In the genomic region with DNA sequence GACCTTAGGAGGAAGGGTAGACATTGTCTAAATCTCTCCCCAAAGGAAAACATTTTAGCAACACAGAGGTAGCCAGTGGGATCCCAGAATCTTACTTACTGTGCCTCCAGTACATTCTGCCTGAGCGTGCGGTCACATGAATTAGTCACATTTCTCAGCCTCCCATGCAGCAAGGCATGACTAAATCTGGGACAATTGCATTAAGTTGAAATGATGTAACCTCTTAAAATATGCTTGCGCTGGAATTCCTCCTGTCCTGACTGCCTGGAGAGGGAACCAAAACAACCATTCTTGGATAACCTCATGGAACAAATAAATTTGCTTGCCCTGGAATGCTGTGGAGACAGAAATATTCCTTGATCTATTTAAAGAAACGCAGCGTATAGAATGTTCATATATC, we compare ENCODE assay signal across 18 mouse cellular contexts. TPM values are rescaled to one million over a fixed set of nuclear protein-coding genes. Genes with fewer than 3 reads are reported as not detected.
DNase-seq lines count a peak whose midpoint lies in the region; ATAC-seq and TF ChIP-seq lines count a peak whose summit lies in the region.
"Had no signal": no experiment of that assay in that cellular context is flagged by ENCODE, and none has a peak within 500 bp of the region (broad histone marks: within the 10 kb centered on the region; RNA-seq: fewer than 3 reads in every experiment).

No protein-coding gene starts in this region.

- TF ChIP-seq POLR2A in myocyte (IDR thresholded peaks at IDR 0.05; ENCODE audit: insufficient read length, low read depth) = no peak

- no peak overlapping the region for H3K27ac ChIP-seq in embryonic facial prominence, embryonic 14.5 days (replicated peaks; ENCODE audit: low read depth, low read length)
- no peak overlapping the region for H3K27ac ChIP-seq in embryonic facial prominence, embryonic 10.5 days (replicated peaks)
- H3K27ac ChIP-seq in hindbrain, embryonic 13.5 days = no peak overlapping the region
- H3K27ac ChIP-seq: hindbrain, embryonic 12.5 days; intestine, embryonic 15.5 days; limb, embryonic 12.5 days; liver, embryonic 15.5 days; neural tube, embryonic 12.5 days had no signal

- H3K4me2 ChIP-seq in embryonic facial prominence, embryonic 14.5 days (ENCODE audit: low read depth, low read length) = no peak overlapping the region
- peak overlapping the region; percentile 35 for H3K4me2 ChIP-seq in myocyte (ENCODE audit: low read depth)
- no peak overlapping the region for H3K4me2 ChIP-seq in hindbrain, embryonic 13.5 days
- H3K4me2 ChIP-seq: hindbrain, embryonic 12.5 days; intestine, embryonic 15.5 days; limb, embryonic 12.5 days; liver, embryonic 15.5 days; neural tube, embryonic 12.5 days had no signal

- H3K27me3 ChIP-seq in embryonic facial prominence, embryonic 14.5 days (replicated peaks; ENCODE audit: control insufficient read depth, insufficient read depth, low read length) = no peaks in the 10 kb centered on the region
- no peaks in the 10 kb centered on the region for H3K27me3 ChIP-seq in embryonic facial prominence, embryonic 10.5 days (replicated peaks; ENCODE audit: low read depth, poor library complexity, severe bottlenecking)
- H3K27me3 ChIP-seq in myocyte (ENCODE audit: control insufficient read depth, insufficient read depth, insufficient read length) = no peaks in the 10 kb centered on the region
- no peaks in the 10 kb centered on the region for H3K27me3 ChIP-seq in hindbrain, embryonic 13.5 days
- H3K27me3 ChIP-seq: hindbrain, embryonic 12.5 days; intestine, embryonic 15.5 days; limb, embryonic 12.5 days; liver, embryonic 15.5 days; neural tube, embryonic 12.5 days had no signal

- H3K4me1 ChIP-seq in embryonic facial prominence, embryonic 14.5 days (ENCODE audit: control insufficient read depth, insufficient read depth, low read length) = no peaks in the 10 kb centered on the region
- no peaks in the 10 kb centered on the region for H3K4me1 ChIP-seq in embryonic facial prominence, embryonic 10.5 days
- no peaks in the 10 kb centered on the region for H3K4me1 ChIP-seq in hindbrain, embryonic 13.5 days (replicated peaks)
- H3K4me1 ChIP-seq: hindbrain, embryonic 12.5 days; intestine, embryonic 15.5 days; limb, embryonic 12.5 days; liver, embryonic 15.5 days; neural tube, embryonic 12.5 days had no signal

- DNase-seq in embryonic facial prominence, embryonic 14.5 days (ENCODE audit: low spot score) = peak; percentile 77
- DNase-seq in embryonic facial prominence, embryonic 10.5 days (ENCODE audit: low spot score) = no peak
- peak; percentile 31 to 54 for DNase-seq in left cerebral cortex, postnatal 14 days (ENCODE audit: low spot score in 2 of 2)
- DNase-seq in left cerebral cortex, postnatal 4 days = no peak
- peak; percentile 40 for DNase-seq in NIH3T3 (ENCODE audit: low read depth)
- DNase-seq in cerebellum, adult 18-20 months = no peak
- DNase-seq: cerebellum, adult 11-12 months; forebrain, postnatal 0 days; gastrocnemius, postnatal 36 days; kidney, postnatal 10 days; thymus, postnatal 25 days had no signal

- WGBS in embryonic facial prominence, embryonic 14.5 days = 61% methylated on average over 5 of the region's 5 CpGs
- 90% methylated on average over 5 of the region's 5 CpGs for WGBS in embryonic facial prominence, embryonic 10.5 days
- WGBS in hindbrain, embryonic 13.5 days = 86% methylated on average over 5 of the region's 5 CpGs

- H3K9ac ChIP-seq in embryonic facial prominence, embryonic 14.5 days (ENCODE audit: low read depth, low read length) = no peak overlapping the region
- H3K9ac ChIP-seq in hindbrain, embryonic 13.5 days = no peak overlapping the region
- H3K9ac ChIP-seq: forebrain, postnatal 0 days; hindbrain, embryonic 12.5 days; intestine, embryonic 15.5 days; limb, embryonic 12.5 days; liver, embryonic 15.5 days; neural tube, embryonic 12.5 days had no signal

- no peak overlapping the region for H3K4me3 ChIP-seq in embryonic facial prominence, embryonic 14.5 days (ENCODE audit: low read depth, low read length)
- no peak overlapping the region for H3K4me3 ChIP-seq in embryonic facial prominence, embryonic 10.5 days
- H3K4me3 ChIP-seq in myocyte = no peak overlapping the region
- no peak overlapping the region for H3K4me3 ChIP-seq in hindbrain, embryonic 13.5 days
- H3K4me3 ChIP-seq: hindbrain, embryonic 12.5 days; intestine, embryonic 15.5 days; limb, embryonic 12.5 days; liver, embryonic 15.5 days; neural tube, embryonic 12.5 days had no signal

- peak; percentile 67; the same call in 1 of the 2 replicates for ATAC-seq in embryonic facial prominence, embryonic 14.5 days (ENCODE audit: low read depth)
- no peak for ATAC-seq in hindbrain, embryonic 13.5 days (ENCODE audit: low FRiP score)
- ATAC-seq: forebrain, postnatal 0 days; intestine, embryonic 15.5 days had no signal

- H3ac ChIP-seq in myocyte (ENCODE audit: control insufficient read depth, insufficient read length) = no peak overlapping the region

- H3K79me2 ChIP-seq in myocyte (ENCODE audit: control insufficient read depth, insufficient read depth) = no peaks in the 10 kb centered on the region

- no peaks in the 10 kb centered on the region for H3K9me3 ChIP-seq in embryonic facial prominence, embryonic 14.5 days (ENCODE audit: control insufficient read depth, low read length)
- no peaks in the 10 kb centered on the region for H3K9me3 ChIP-seq in embryonic facial prominence, embryonic 10.5 days
- no peaks in the 10 kb centered on the region for H3K9me3 ChIP-seq in hindbrain, embryonic 13.5 days
- H3K9me3 ChIP-seq: hindbrain, embryonic 12.5 days; intestine, embryonic 15.5 days; limb, embryonic 12.5 days; liver, embryonic 15.5 days; neural tube, embryonic 12.5 days had no signal

- intact Hi-C loops in left cerebral cortex, postnatal 14 days (cut with DNase I) = no loop called here
- intact Hi-C loops in left cerebral cortex, postnatal 4 days (cut with DNase I) = no loop called here

- H3K36me3 ChIP-seq in embryonic facial prominence, embryonic 14.5 days (ENCODE audit: control insufficient read depth, insufficient read depth, low read length) = no peaks in the 10 kb centered on the region
- no peaks in the 10 kb centered on the region for H3K36me3 ChIP-seq in embryonic facial prominence, embryonic 10.5 days (replicated peaks)
- H3K36me3 ChIP-seq in myocyte (ENCODE audit: control insufficient read depth, insufficient read depth) = no peaks in the 10 kb centered on the region
- H3K36me3 ChIP-seq in hindbrain, embryonic 13.5 days = no peaks in the 10 kb centered on the region
- H3K36me3 ChIP-seq: hindbrain, embryonic 12.5 days; intestine, embryonic 15.5 days; limb, embryonic 12.5 days; liver, embryonic 15.5 days; neural tube, embryonic 12.5 days had no signal

TF ChIP-seq in myocyte, 11 proteins besides CTCF, POLR2A, EP300 and RAD21:
- TF ChIP-seq CEBPB (IDR thresholded peaks at IDR 0.05; ENCODE audit: insufficient read depth, poor library complexity, severe bottlenecking) (peak; percentile 70; the same call in 1 of the 2 replicates), MYOG (IDR thresholded peaks at IDR 0.05; ENCODE audit: control insufficient read depth in 1 of 3, insufficient read depth in 1 of 3, insufficient read length in 2 of 3, low read depth in 2 of 3) (no peak)

RNA-seq across cellular contexts. Expression of a gene that starts 33.2 kb away (rescaled TPM):
- 61.5 and 62.5 TPM in 2 replicates for polyA plus RNA-seq in embryonic facial prominence, embryonic 14.5 days (2014; fragmentation: Nextera tagmentation; extraction: Ambion mirVana)
- polyA plus RNA-seq in embryonic facial prominence, embryonic 10.5 days (2016; fragmentation: Nextera tagmentation; extraction: Ambion mirVana) = 61.0 and 67.3 TPM in 2 replicates
- total RNA-seq in left cerebral cortex, postnatal 14 days (2021) = 100 to 1,000 TPM; 292 to 301 TPM
- total RNA-seq in left cerebral cortex, postnatal 4 days (2021) = 100 to 1,000 TPM; 165 to 170 TPM
- 40.1 TPM for polyA plus RNA-seq in myocyte (2012; fragmentation: generic; extraction: Trizol)
- 67.3 and 69.3 TPM in 2 replicates for polyA plus RNA-seq in hindbrain, embryonic 13.5 days (2015; fragmentation: Nextera tagmentation; extraction: Ambion mirVana)

Comparison
In these comparisons a context has a peak if more than half of its experiments do, and no peak if none do; other contexts are left out.
1. DNase-seq: peak in embryonic facial prominence, embryonic 14.5 days (single experiment), left cerebral cortex, postnatal 14 days (2 of 2) and NIH3T3 (single experiment); none in embryonic facial prominence, embryonic 10.5 days (single experiment), left cerebral cortex, postnatal 4 days (single experiment) and cerebellum, adult 18-20 months (0 of 2).